ENCODE assay signal across 8 mouse cellular contexts in genomic region chr9:55543703-55544401, GRCm38 (mm10). TPM values are rescaled to one million over a fixed set of nuclear protein-coding genes. Genes with fewer than 3 reads are reported as not detected.
A peak's percentile ranks its signal among the peaks of the same experiment; 100 is the strongest.
DNase-seq lines count a peak whose midpoint lies in the region; ATAC-seq lines count a peak whose summit lies in the region.

No protein-coding gene starts in this region.

- WGBS in heart, embryonic 15.5 days, result 2% methylated on average over 46 of the region's 46 CpGs
- WGBS in midbrain, embryonic 11.5 days, result under 1% methylated on average over 46 of the region's 46 CpGs

- H3K4me1 ChIP-seq in heart, embryonic 15.5 days (replicated peaks), result peaks cover 57% of the 10 kb centered on the region
- peaks cover 28% of the 10 kb centered on the region for H3K4me1 ChIP-seq in midbrain, embryonic 11.5 days (ENCODE audit: control insufficient read depth, insufficient read depth, low read length)

- no peak overlapping the region for H3K27ac ChIP-seq in heart, embryonic 15.5 days
- no peak overlapping the region for H3K27ac ChIP-seq in midbrain, embryonic 11.5 days (ENCODE audit: low read depth, low read length)

- no peak overlapping the region for H3K9ac ChIP-seq in heart, embryonic 15.5 days
- no peak overlapping the region for H3K9ac ChIP-seq in midbrain, embryonic 11.5 days (ENCODE audit: low read length)

- peaks cover 95% of the 10 kb centered on the region for H3K27me3 ChIP-seq in heart, embryonic 15.5 days
- peaks cover 98% of the 10 kb centered on the region for H3K27me3 ChIP-seq in midbrain, embryonic 11.5 days (ENCODE audit: control insufficient read depth, insufficient read depth, low read length)

- no peaks in the 10 kb centered on the region for H3K36me3 ChIP-seq in heart, embryonic 15.5 days
- no peaks in the 10 kb centered on the region for H3K36me3 ChIP-seq in midbrain, embryonic 11.5 days (ENCODE audit: control insufficient read depth, insufficient read depth, low read length)

- DNase-seq in frontal cortex, postnatal 36 days (ENCODE audit: low spot score in 2 of 2), result peak; percentile 59 to 63
- DNase-seq in CD4-positive, CD25-positive, alpha-beta regulatory T cell, adult 2 months (ENCODE audit: low read depth, low spot score), result peak; percentile 61
- DNase-seq in embryo, embryonic 11 days, result peak; percentile 76
- peak; percentile 44 for DNase-seq in kidney, postnatal 10 days
- peak; percentile 98 for DNase-seq in midbrain, embryonic 11.5 days (ENCODE audit: low spot score, missing footprints)
- DNase-seq in thymus, postnatal 25 days, result peak; percentile 32

- peak overlapping the region; percentile 47 for H3K4me2 ChIP-seq in heart, embryonic 15.5 days
- peak overlapping the region; percentile 8; the same call in 1 of the 2 replicates for H3K4me2 ChIP-seq in midbrain, embryonic 11.5 days

- peak overlapping the region; percentile 56 for H3K4me3 ChIP-seq in heart, embryonic 15.5 days
- 0 out of 2 replicates have a peak overlapping the region, but pooled peaks have one; percentile 17 for H3K4me3 ChIP-seq in midbrain, embryonic 11.5 days (ENCODE audit: low read depth, low read length)

- H3K9me3 ChIP-seq in heart, embryonic 15.5 days (replicated peaks), result no peaks in the 10 kb centered on the region
- peaks cover 3% of the 10 kb centered on the region; the same call in 1 of the 2 replicates for H3K9me3 ChIP-seq in midbrain, embryonic 11.5 days (ENCODE audit: control insufficient read depth, low read length)

- ATAC-seq in frontal cortex, adult (ENCODE audit: low TSS enrichment), result no peak
- ATAC-seq in heart, embryonic 15.5 days (replicated peaks; ENCODE audit: insufficient number of reproducible peaks, insufficient read depth, low FRiP score, low read depth), result no peak
- no peak for ATAC-seq in midbrain, embryonic 11.5 days (ENCODE audit: low FRiP score)

RNA-seq across cellular contexts. Expression of gene Isl2, which starts 5.4 kb away (rescaled TPM):
- 0.08 and 0.86 TPM in 2 replicates for polyA plus RNA-seq in heart, embryonic 15.5 days (2015; fragmentation: Nextera tagmentation; extraction: Ambion mirVana)
- 5.2 and 7.1 TPM in 2 replicates for polyA plus RNA-seq in midbrain, embryonic 11.5 days (2014; fragmentation: Nextera tagmentation; extraction: Ambion mirVana)

RNA-seq across cellular contexts. Expression of gene Etfa, which starts 31.8 kb away (rescaled TPM):
- polyA plus RNA-seq in heart, embryonic 15.5 days (2015; fragmentation: Nextera tagmentation; extraction: Ambion mirVana), result 339 and 435 TPM in 2 replicates
- polyA plus RNA-seq in midbrain, embryonic 11.5 days (2014; fragmentation: Nextera tagmentation; extraction: Ambion mirVana), result 141 and 149 TPM in 2 replicates

Comparison
In these comparisons a context has a peak if more than half of its experiments do, and no peak if none do; other contexts are left out.
1. DNase-seq: peak in every context shown above with its lines; median percentile 98 in midbrain, embryonic 11.5 days; 76 in embryo, embryonic 11 days; 61 in frontal cortex, postnatal 36 days; 61 in CD4-positive, CD25-positive, alpha-beta regulatory T cell, adult 2 months; 44 in kidney, postnatal 10 days; 32 in thymus, postnatal 25 days.